Mouse (Mus musculus) hindbrain, embryonic 11.5 days (tissue): ENCODE results near the gene Plcxd1. TPM values are rescaled to one million over a fixed set of nuclear protein-coding genes. Genes with fewer than 3 reads are reported as not detected.
A peak's percentile ranks its signal among the peaks of the same experiment; 100 is the strongest.
"Not testable (repeated sequence)": the region's sequence is repeated elsewhere in the genome, so short reads cannot be mapped to it uniquely, and the experiment has no call there.

ENCODE experiments used
- ATAC-seq: fragments of 200-750 bp; cut with Nextera tagmentation; 2 replicates; pipeline ENCODE4 v1.8.0; 2017; ENCODE audit warnings: mild to moderate bottlenecking, moderate TSS enrichment, moderate library complexity; ENCODE audit not compliant: low FRiP score
- DNase-seq: peaks from one replicate; pipeline ENCODE4 v3.0.0-alpha.2; 2015; ENCODE audit warnings: low spot score
- H3K27ac ChIP-seq: fragments of 300-500 bp; sonication (generic); 2 replicates; pipeline ENCODE4 v1.5.1; 2014; ENCODE audit warnings: mild to moderate bottlenecking, low read depth, low read length
- H3K27me3 ChIP-seq: fragments of 300-500 bp; sonication (generic); 2 replicates; pipeline ENCODE4 v1.6.1; 2014; ENCODE audit warnings: mild to moderate bottlenecking, low read length, moderate library complexity, mixed read lengths; ENCODE audit not compliant: control insufficient read depth, insufficient read depth
- H3K36me3 ChIP-seq: fragments of 300-500 bp; sonication (generic); 2 replicates; pipeline ENCODE4 v1.6.1; 2014; ENCODE audit warnings: mild to moderate bottlenecking, low read length, moderate library complexity, mixed read lengths; ENCODE audit not compliant: control insufficient read depth, insufficient read depth
- H3K4me1 ChIP-seq: fragments of 300-500 bp; sonication (generic); replicated peaks from 2 replicates; pipeline ENCODE4 v1.6.1; 2014; ENCODE audit warnings: low read length, mixed read lengths; ENCODE audit not compliant: control insufficient read depth, insufficient read depth
- H3K4me2 ChIP-seq: fragments of 300-500 bp; sonication (generic); replicated peaks from 2 replicates; pipeline ENCODE4 v1.6.1; 2014; ENCODE audit warnings: mild to moderate bottlenecking, low read depth, low read length
- H3K4me3 ChIP-seq: fragments of 300-500 bp; sonication (generic); 2 replicates; pipeline ENCODE4 v1.5.1; 2014; ENCODE audit warnings: low read depth, low read length
- H3K9ac ChIP-seq: fragments of 300-500 bp; sonication (generic); 2 replicates; pipeline ENCODE4 v1.6.1; 2014; ENCODE audit warnings: low read depth, low read length
- H3K9me3 ChIP-seq: fragments of 300-500 bp; sonication (generic); 2 replicates; pipeline ENCODE4 v1.6.1; 2016; ENCODE audit warnings: low read length; ENCODE audit not compliant: control insufficient read depth
- WGBS: fragments of 180-500 bp; shearing (Covaris S2); extraction: QIAGEN DNeasy Blood & Tissue Kit; methylation state at CpG from one replicate; pipeline ENCODE4 v1.1.7; 2014; 5-methylcytosine and 5-hydroxymethylcytosine counted together
- polyA plus RNA-seq: library from polyadenylated mRNA; unstranded; fragments of >200 nt; fragmentation: Nextera tagmentation; extraction: Ambion mirVana; gene quantifications from 2 replicates; pipeline ENCODE4 v1.2.1, GENCODE M21; 2014

Plcxd1 gene
- 0.64 and 0.76 TPM in 2 replicates for polyA plus RNA-seq

DNA sequence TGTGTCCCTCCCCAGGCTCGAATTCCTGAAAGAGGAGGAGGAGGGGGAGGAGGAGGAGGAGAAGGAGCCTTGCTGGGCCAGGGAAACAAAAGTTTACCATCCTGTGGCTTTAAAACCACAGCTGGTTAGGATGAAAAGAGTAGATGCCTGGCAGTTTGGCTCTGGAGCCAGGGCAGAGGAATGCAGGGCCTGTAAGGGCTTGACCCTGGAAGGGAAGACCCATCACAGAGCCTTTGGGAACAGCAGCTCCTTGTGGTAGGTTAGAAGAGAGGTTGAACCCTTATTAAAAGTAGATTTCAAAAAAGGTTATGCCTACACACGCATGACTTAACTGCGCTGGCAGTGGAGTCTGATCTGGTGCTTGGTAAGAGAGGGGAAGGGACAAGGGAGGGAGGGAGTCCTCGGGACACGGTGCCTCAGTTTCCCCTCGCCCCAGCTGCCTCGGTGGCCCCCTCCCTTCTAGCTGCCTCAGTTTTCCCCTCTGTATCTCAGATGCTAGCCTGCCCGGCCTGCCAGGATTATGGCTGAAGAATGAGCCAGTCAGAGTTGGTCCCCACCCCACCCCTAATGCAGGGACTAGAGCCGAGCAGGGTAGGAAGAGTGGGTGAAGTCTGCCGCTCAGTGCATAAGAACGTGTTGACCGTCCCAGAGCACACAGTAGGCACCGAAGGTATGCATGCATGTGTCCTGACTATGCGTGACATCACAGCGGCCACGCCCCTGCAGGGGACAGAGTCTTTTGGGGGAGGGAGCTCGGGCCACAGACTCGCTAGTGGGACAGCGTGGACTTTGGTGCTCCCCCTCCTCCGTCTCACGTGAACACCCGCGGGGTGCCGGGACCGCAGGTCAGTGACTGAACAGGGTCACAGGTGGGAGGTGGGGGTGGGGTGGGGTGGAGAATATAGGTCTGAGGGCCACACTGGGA, at the start of gene Plcxd1:
TSS of gene Plcxd1 (plus strand) at position 314 of the 925 bp plus-strand sequence.
- no peak within 1 kb of the TSS for H3K27ac ChIP-seq
- H3K36me3 ChIP-seq: peaks cover 20% of the 10 kb centered on the region; the same call in 1 of the 2 replicates
- 7% methylated on average over 25 of the region's 25 CpGs for WGBS
- DNase-seq (no peak), ATAC-seq (peak; percentile 5; the same call in 1 of the 2 replicates)
- peaks cover 6% of the 10 kb centered on the region; the same call in 1 of the 2 replicates for H3K4me1 ChIP-seq
- no peaks in the 10 kb centered on the region for H3K9me3 ChIP-seq
- peak within 1 kb of the TSS; percentile 30 for H3K4me3 ChIP-seq
- peaks cover 5% of the 10 kb centered on the region; the same call in 1 of the 2 replicates for H3K27me3 ChIP-seq
- H3K9ac ChIP-seq: no peak within 1 kb of the TSS
- peak within 1 kb of the TSS; percentile 56 for H3K4me2 ChIP-seq

DNA sequence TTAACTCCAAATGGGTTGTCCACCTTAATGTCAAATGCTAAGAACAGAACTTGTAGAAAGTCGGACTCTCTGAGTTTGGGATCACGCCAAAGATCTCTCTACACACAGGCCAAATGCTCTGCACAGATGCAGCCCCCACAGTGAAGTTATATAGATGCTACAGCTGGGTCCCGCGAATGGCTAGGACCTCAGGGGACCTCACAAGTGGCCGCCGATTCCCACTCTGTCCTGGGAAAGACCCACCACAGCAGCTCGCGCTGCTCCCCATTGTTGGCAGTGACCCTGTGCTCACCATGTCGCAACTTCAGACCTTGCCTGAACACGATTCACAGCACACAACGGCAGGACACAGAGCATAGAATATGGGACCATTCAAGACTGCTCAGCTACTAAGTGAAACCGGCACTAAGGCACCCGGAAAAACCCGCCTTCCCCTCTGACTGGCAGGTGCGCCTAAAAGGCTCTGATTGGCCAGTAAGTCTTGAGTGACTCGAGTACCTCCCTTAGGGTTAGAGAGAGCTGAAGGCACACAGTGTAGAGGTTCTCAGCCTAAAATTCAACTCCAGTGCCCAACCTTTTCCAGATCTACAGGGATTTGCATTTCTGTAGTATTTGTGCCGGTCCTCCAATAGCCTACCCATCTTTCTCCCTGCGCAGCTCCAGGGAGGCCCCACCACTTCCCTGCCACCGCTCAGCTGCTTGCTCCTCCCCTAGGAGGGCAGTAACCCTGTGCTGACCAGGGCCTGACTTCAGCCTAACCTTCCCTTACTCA, 41.9 kb upstream of the Plcxd1 start:
- Histone ChIP-seq H3K9me3 (no peaks in the 10 kb centered on the region), H3K4me1 (no peaks in the 10 kb centered on the region), H3K4me3 (peak overlapping the region; percentile 51), H3K27me3 (no peaks in the 10 kb centered on the region), H3K9ac (peak overlapping the region; percentile 70), H3K27ac (0 out of 2 replicates have a peak overlapping the region, but pooled peaks have one; percentile 13), H3K36me3 (no peaks in the 10 kb centered on the region), H3K4me2 (peak overlapping the region; percentile 36)
- WGBS: 4% methylated on average over 19 of the region's 19 CpGs
- ATAC-seq (peak; percentile 98), DNase-seq (peak; percentile 75)

DNA sequence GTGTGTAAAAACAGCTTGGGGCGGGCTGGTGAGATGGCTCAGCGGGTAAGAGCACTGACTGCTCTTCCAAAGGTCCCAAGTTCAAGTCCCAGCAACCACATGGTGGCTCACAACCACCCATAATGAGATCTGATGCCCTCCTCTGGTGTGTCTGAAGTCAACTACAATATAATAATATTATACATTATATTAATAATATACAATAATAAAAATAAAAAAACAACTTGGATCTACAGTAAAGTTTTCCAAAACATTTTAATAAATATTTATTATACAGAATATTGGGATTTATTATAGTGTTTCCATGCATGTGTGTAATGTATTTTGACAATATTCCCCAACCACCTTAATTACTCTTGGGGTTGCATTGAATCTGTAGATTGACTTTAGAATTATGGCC, 27.4 kb upstream of the Plcxd1 start, which contains the start of gene Gm17655:
TSS of gene Gm17655 (minus strand) at position 101 of the 400 bp plus-strand sequence.
- not testable (repeated sequence) for H3K4me3 ChIP-seq, DNase-seq, H3K4me1 ChIP-seq, H3K27me3 ChIP-seq, H3K36me3 ChIP-seq, ATAC-seq, H3K9me3 ChIP-seq, H3K4me2 ChIP-seq, H3K9ac ChIP-seq, H3K27ac ChIP-seq
- WGBS: 80% methylated on average over 2 of the region's 2 CpGs

DNA sequence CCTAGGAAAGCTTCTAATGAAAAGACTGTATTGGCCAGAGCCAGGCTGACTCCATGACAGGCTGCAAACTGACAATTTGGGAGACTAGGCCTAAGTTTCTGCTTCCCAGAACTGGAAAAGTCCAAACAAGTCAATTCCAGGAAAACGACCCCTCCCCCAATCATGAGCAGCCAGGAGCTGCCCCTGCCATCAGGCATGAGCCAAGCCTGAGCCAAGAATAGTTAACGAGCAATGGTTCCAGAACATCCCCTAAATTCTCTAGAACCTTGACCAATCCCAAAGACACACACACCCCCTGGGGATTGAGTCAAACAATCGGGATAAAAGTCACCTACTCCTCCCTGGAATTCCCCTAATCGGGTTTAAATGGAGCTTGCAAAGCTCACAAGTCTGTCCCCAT, 16.8 kb upstream of the Plcxd1 start:
- Histone ChIP-seq H3K4me1 (no peaks in the 10 kb centered on the region), H3K4me3 (no peak overlapping the region), H3K27ac (no peak overlapping the region), H3K27me3 (no peaks in the 10 kb centered on the region), H3K4me2 (no peak overlapping the region), H3K36me3 (no peaks in the 10 kb centered on the region), H3K9me3 (peaks cover 5% of the 10 kb centered on the region), H3K9ac (no peak overlapping the region)
- WGBS: 92% methylated on average over 4 of the region's 4 CpGs
- ATAC-seq (no peak), DNase-seq (no peak)

DNA sequence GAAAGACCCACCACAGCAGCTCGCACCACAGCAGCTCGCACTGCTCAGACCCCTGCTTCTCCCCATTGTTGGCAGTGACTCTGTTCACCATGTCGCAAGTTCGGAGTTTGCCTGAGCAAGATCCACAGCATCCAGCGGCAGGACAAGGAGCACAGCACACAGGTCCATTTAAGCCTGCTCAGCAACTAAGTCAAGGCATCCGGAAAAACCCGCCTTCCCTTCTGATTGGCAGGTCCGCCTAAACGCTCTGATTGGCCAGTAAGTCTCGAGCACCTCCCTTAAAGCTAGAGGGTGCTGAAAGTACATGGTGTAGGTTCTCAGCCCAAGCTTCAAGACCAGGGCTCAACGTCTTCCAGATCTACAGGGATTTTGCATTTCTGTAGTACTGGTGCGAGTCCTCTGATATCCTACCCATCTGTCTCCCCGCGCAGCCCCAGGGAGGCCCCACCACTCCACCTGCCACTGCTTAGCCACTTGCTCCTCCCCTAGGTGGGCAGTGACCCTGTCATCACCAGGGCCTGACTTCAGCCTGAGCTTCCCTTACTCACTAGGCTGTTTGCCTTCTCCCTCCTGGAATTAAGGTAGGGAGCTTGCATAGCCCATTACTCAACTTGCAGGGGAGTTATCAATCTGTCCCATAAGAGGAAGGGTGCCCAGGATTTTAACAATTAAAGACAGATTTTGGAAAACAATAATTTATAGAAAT, 13.5 kb upstream of the Plcxd1 start:
- Histone ChIP-seq H3K27ac (no peak overlapping the region), H3K27me3 (no peaks in the 10 kb centered on the region), H3K9ac (no peak overlapping the region), H3K4me3 (no peak overlapping the region), H3K36me3 (no peaks in the 10 kb centered on the region), H3K4me2 (no peak overlapping the region), H3K4me1 (no peaks in the 10 kb centered on the region), H3K9me3 (no peaks in the 10 kb centered on the region)
- ATAC-seq: no peak
- 34% methylated on average over 14 of the region's 14 CpGs for WGBS
- DNase-seq: no peak

DNA sequence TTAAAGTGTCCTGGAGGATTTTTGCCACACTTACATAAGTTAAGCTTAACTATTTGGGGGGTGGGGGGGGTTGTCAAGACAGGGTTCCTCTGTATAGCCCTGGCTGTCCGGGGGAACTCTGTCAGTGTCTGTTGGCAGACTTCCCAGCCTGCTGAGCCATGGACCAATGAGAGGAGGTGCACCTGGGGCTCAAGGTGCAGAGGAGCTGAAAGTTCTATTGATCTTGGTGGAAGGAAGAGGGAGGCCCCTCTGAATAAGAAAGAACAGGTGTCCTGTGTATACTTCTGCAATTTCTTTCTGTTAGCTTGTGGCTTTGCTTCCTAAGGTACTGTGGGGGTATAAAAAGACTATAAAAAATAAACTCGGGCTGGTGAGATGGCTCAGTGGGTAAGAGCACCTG, 8.2 kb upstream of the Plcxd1 start:
- H3K36me3 ChIP-seq: no peaks in the 10 kb centered on the region
- ATAC-seq (no peak), DNase-seq (no peak)
- H3K4me2 ChIP-seq: no peak overlapping the region
- WGBS: 74% methylated on average over 2 of the region's 2 CpGs
- H3K9me3 ChIP-seq: no peaks in the 10 kb centered on the region
- H3K9ac ChIP-seq: no peak overlapping the region
- no peaks in the 10 kb centered on the region; the same call in 1 of the 2 replicates for H3K4me1 ChIP-seq
- no peaks in the 10 kb centered on the region for H3K27me3 ChIP-seq
- H3K27ac ChIP-seq: no peak overlapping the region
- no peak overlapping the region for H3K4me3 ChIP-seq

DNA sequence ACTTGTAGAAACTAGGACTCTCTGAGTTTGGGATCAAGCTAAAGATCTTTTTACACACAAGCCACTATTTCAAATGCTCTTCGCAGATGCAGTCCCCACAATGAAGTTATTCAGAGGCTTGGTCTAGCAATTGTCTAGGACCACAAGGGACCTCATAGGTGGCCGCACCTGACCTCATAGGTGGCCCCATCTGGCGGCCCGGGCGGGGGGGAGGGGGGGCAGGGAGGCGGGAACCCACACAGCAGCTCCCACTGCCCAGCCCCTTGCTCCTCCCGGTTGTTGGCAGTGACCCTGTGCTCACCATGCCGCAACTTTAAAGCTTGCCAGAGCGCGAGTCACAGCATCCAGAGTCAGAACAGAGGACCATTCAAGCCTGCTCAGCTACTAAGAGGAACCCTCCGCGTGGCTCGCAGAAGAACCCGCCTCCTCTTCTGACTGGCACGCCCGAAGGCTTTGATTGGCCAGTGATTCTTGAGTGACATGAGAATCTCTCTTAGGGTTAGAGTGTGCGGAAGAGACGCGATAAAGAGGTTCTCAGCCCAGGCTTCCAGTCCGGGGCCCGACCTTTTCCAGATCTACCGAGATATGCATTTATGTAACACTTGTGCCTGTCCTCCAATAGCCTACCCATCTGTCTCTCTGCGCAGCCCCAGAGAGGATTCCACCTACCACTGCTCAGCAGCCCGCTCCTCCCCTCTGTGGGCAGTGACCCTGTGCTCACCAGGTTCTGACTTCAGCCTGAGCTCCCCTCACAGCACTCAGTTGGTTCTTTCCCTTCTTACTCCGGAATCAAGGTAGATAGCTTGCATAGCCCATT, 5.5 kb upstream of the Plcxd1 start, which contains the start of gene Gm35315:
TSS of gene Gm35315 (minus strand) at position 391 of the 817 bp plus-strand sequence.
- peak within 1 kb of the TSS; percentile 30 for H3K27ac ChIP-seq
- peak within 1 kb of the TSS; percentile 62 for H3K9ac ChIP-seq
- DNase-seq: peak; percentile 87
- peak within 1 kb of the TSS; percentile 55 for H3K4me2 ChIP-seq
- H3K27me3 ChIP-seq: no peaks in the 10 kb centered on the region
- H3K4me1 ChIP-seq: no peaks in the 10 kb centered on the region; the same call in 1 of the 2 replicates
- H3K4me3 ChIP-seq: peak within 1 kb of the TSS; percentile 46
- no peaks in the 10 kb centered on the region for H3K36me3 ChIP-seq
- under 1% methylated on average over 23 of the region's 25 CpGs for WGBS
- peak; percentile 98 for ATAC-seq
- H3K9me3 ChIP-seq: no peaks in the 10 kb centered on the region
